Mouse (Mus musculus) left cerebral cortex, postnatal 25 days (tissue): Measurements from ENCODE around the gene Cdk9. TPM values are rescaled to one million over a fixed set of nuclear protein-coding genes. Genes with fewer than 3 reads are reported as not detected.

Experiments
- DNase-seq, 2 experiments: peaks; one replicate each; pipeline ENCODE4 v3.0.0; 2022; ENCODE audit warnings: low spot score in 2 of 2, mixed read lengths in 1 of 2
- intact Hi-C: fragments of 180-260 bp; cut with DNase I; formaldehyde crosslinking; loops from one replicate; pipeline ENCODE4 v1.15.1; 2025
- microRNA-seq, 2 experiments: library from miRNA; unstranded; fragments of <30 nt; microRNA quantifications; one replicate each; pipeline ENCODE4 v1.2.0; 2022
- total RNA-seq, 2 experiments: library from RNA; stranded (reverse); gene quantifications; 2 replicates each; pipeline ENCODE4 v1.2.3; 2021

Cdk9 gene
- total RNA-seq, 2 experiments from 2014 or later, result 114 to 118 TPM

- no peak for DNase-seq
- intact Hi-C loops, result no loop called here
Measured at GRCm38 (mm10) chr2:32655826-32656225, 57.0 kb downstream of the Cdk9 start.

Small RNA genes lying within 50 kb of the gene (microRNA-seq; reads per million reads assigned to microRNA genes)
- gene Gm47291 (0 reads per million in 2 experiments), gene Mir2861 (0 to 0.99 reads per million in 2 experiments), gene Mir3960 (0 to 0.34 reads per million in 2 experiments), gene Mir8093 (0.67 to 0.74 reads per million in 2 experiments)

Other genes starting within 250 kb of the Cdk9 start
- gene Fam102a, start 177.7 kb downstream of the Cdk9 start, total RNA-seq, result 10 to 100 TPM; 52.2 to 57.8 TPM
- gene Dpm2, start 142.2 kb downstream of the Cdk9 start, total RNA-seq, result 10 to 100 TPM; 76.1 to 81.8 TPM
- gene Pip5kl1, start 138.3 kb downstream of the Cdk9 start, total RNA-seq, result 1 to 10 TPM; 7.5 to 8.3 TPM
- gene 9430097D07Rik, start 137.4 kb downstream of the Cdk9 start, total RNA-seq, result under 1 TPM; 0.80 to 0.94 TPM
- 10 to 100 TPM; 40.1 to 41.1 TPM for gene St6galnac4, start 126.0 kb downstream of the Cdk9 start, total RNA-seq
- 100 to 1,000 TPM; 112 to 117 TPM for gene St6galnac6, start 113.4 kb downstream of the Cdk9 start, total RNA-seq
- gene Ak1, start 91.3 kb downstream of the Cdk9 start, total RNA-seq, result 100 to 1,000 TPM; 157 to 159 TPM
- 10 to 100 TPM; 21.9 to 25.0 TPM for gene Eng, start 66.5 kb downstream of the Cdk9 start, total RNA-seq
- gene Fpgs, start 8.9 kb downstream of the Cdk9 start, total RNA-seq, result 1 to 10 TPM; 7.1 to 9.4 TPM
- gene Sh2d3c, start 8.0 kb upstream of the Cdk9 start, total RNA-seq, result 10 to 100 TPM; 27.8 to 30.8 TPM
- 1 to 10 TPM; 2.3 to 2.4 TPM for gene 6330409D20Rik, start 27.9 kb upstream of the Cdk9 start, total RNA-seq
- gene Tor2a, start 44.2 kb upstream of the Cdk9 start, total RNA-seq, result 10 to 100 TPM; 29.9 to 31.0 TPM
- under 1 TPM; 0.27 to 0.87 TPM for gene Ttc16, start 62.6 kb upstream of the Cdk9 start, total RNA-seq
- 1 to 10 TPM; 7.3 to 8.2 TPM for gene Ptrh1, start 62.7 kb upstream of the Cdk9 start, total RNA-seq
- gene Cfap157, start 71.4 kb upstream of the Cdk9 start, total RNA-seq, result under 1 TPM in 1 of 2 experiments, not detected in 1; 0.62 TPM
- 1,000 to 10,000 TPM in 1 of 2 experiments, 100 to 1,000 TPM in 1; 957 to 1,021 TPM for gene Stxbp1, start 134.2 kb upstream of the Cdk9 start, total RNA-seq
- 10 to 100 TPM; 20.8 to 24.6 TPM for gene Fam129b, start 163.0 kb upstream of the Cdk9 start, total RNA-seq
- gene Rpl12, start 248.5 kb upstream of the Cdk9 start, total RNA-seq, result 100 to 1,000 TPM; 103 to 104 TPM
- gene Lrsam1, start 248.5 kb upstream of the Cdk9 start, total RNA-seq, result 10 to 100 TPM; 35.4 to 43.8 TPM